Mouse (Mus musculus) cerebellum, adult 2 months (tissue): ENCODE measurements around the gene Fam117b.

ENCODE experiments used
- CTCF ChIP-seq: fragments of 200-500 bp; IDR thresholded peaks from 2 replicates; pipeline ENCODE4 v1.5.1; 2011; ENCODE audit warnings: low read depth, mild to moderate bottlenecking, control low read depth, low read length, moderate library complexity, borderline replicate concordance; ENCODE audit not compliant: insufficient read depth
- POLR2A ChIP-seq: fragments of 200-500 bp; IDR thresholded peaks from 2 replicates; pipeline ENCODE4 v1.6.1; 2011; ENCODE audit warnings: low read length, control low read depth, borderline replicate concordance; ENCODE audit not compliant: insufficient read depth

GRCm38 (mm10) chr1:59923673-59924072 lies 10.9 kb downstream of the Fam117b start:
- TF ChIP-seq POLR2A (no peak), CTCF (no peak)
